Mouse (Mus musculus) MEL (cell line): ENCODE measurements around the gene Nrxn3.

Source experiments
- BHLHE40 ChIP-seq: IDR thresholded peaks from 2 replicates; pipeline ENCODE4 v1.6.1; 2012; ENCODE audit warnings: low read depth, mild to moderate bottlenecking, inconsistent platforms, low read length, improper control_type of control experiment, borderline replicate concordance
- CTCF ChIP-seq, 3 experiments: IDR thresholded peaks in 2 of 3; conservative IDR thresholded peaks in 1 of 3; 2 replicates each; pipeline ENCODE4 v1.5.1; 2011 to 2012; ENCODE audit warnings: low read length in 3 of 3, low read depth in 2 of 3, mild to moderate bottlenecking in 2 of 3, improper control_type of control experiment in 1 of 3, inconsistent platforms in 1 of 3, mixed read lengths in 1 of 3, moderate library complexity in 1 of 3; ENCODE audit not compliant: control insufficient read depth in 1 of 3, insufficient read depth in 1 of 3, poor library complexity in 1 of 3, severe bottlenecking in 1 of 3
- MXI1 ChIP-seq: IDR thresholded peaks from 2 replicates; pipeline ENCODE4 v1.6.1; 2011; ENCODE audit warnings: mild to moderate bottlenecking, low read depth, low read length, improper control_type of control experiment
- POLR2A ChIP-seq, 2 experiments: IDR thresholded peaks; 2 replicates each; pipeline ENCODE4 v1.6.1; 2011 to 2012; ENCODE audit warnings: low read length in 2 of 2, mild to moderate bottlenecking in 2 of 2, control low read depth in 1 of 2, improper control_type of control experiment in 1 of 2, low read depth in 1 of 2, moderate library complexity in 1 of 2; ENCODE audit not compliant: control insufficient read depth in 1 of 2, insufficient read depth in 1 of 2, poor library complexity in 1 of 2
- POLR2AphosphoS2 ChIP-seq: IDR thresholded peaks from 2 replicates; pipeline ENCODE4 v1.6.1; 2011; ENCODE audit warnings: low read length, improper control_type of control experiment

GRCm38 (mm10) chr12:89986219-89986618 lies 1263.5 kb downstream of the Nrxn3 start:
- TF ChIP-seq MXI1, result no peak
- TF ChIP-seq CTCF (IDR thresholded peaks at IDR 0.05 in 2 of 3, conservative IDR thresholded peaks at IDR 0.05 in 1 of 3; ENCODE audit: control insufficient read depth in 1 of 3, insufficient read depth in 1 of 3, low read depth in 2 of 3, low read length in 3 of 3, poor library complexity in 1 of 3, severe bottlenecking in 1 of 3), result no peak
- no peak for TF ChIP-seq POLR2AphosphoS2
- no peak for TF ChIP-seq BHLHE40
- no peak for TF ChIP-seq POLR2A (IDR thresholded peaks at IDR 0.05; ENCODE audit: control insufficient read depth in 1 of 2, insufficient read depth in 1 of 2, low read depth in 1 of 2, low read length in 2 of 2, poor library complexity in 1 of 2)
